Mouse (Mus musculus): Measurements from ENCODE around the gene Matk. TPM values are rescaled to one million over a fixed set of nuclear protein-coding genes. Genes with fewer than 3 reads are reported as not detected.

Matk gene
- polyA plus RNA-seq, 1 experiment from 2014 or later, result 2.6 TPM

DNA sequence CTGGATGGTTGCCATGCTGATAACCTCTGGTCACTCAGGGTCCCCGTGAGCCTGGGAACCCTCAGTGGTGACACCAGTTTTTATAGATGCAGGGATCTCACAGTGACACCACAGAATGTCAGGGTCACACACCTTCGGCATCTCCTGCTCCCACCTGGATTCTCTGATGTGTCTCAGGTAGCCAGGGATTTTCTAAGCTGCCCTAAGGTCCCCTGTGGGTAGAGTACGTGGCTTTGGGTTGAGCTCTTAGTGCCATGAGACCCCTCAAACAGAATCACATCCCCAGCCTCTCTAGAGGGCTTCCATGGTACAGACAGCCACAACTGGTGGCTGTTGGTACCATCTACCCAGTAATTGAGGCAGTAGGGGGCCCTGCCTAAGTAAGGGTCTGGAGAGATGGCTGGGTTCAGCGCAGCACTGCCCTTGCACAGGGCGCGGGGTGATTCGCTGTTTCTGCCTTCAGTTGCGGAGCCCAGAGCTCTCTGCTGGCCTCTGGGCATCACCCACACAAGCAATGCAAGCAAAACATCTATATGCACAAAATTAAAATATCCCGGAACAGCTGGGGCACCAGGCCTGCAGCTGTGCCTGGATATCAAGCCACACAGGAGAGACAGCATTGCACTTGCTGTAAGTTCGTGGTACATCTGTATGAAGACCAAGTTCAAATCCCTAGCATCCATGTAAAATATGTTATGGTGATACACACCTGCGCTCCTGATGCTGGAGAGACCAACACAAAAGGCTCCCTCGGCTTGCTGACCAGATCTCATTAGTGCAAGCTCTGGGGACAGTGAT, 16.1 kb upstream of the Matk start:
- Histone ChIP-seq H3K27ac (ENCODE audit: low read depth, low read length) (no peak overlapping the region), H3K9ac (ENCODE audit: low read length) (no peak overlapping the region), H3K27me3 (ENCODE audit: control insufficient read depth, insufficient read depth, low read length) (peaks cover 10% of the 10 kb centered on the region), H3K4me3 (ENCODE audit: low read depth, low read length) (no peak overlapping the region), H3K9me3 (ENCODE audit: control insufficient read depth, low read length) (no peaks in the 10 kb centered on the region), H3K4me1 (replicated peaks; ENCODE audit: control insufficient read depth, insufficient read depth, low read length) (peaks cover 9% of the 10 kb centered on the region), H3K4me2 (ENCODE audit: low read depth, low read length, severe bottlenecking) (no peak overlapping the region), H3K36me3 (ENCODE audit: control insufficient read depth, insufficient read depth, low read length) (no peaks in the 10 kb centered on the region)
- WGBS, result 87% methylated on average over 12 of the region's 12 CpGs
- DNase-seq (ENCODE audit: low spot score), result no peak
- no peak for ATAC-seq (replicated peaks; ENCODE audit: low FRiP score)

DNA sequence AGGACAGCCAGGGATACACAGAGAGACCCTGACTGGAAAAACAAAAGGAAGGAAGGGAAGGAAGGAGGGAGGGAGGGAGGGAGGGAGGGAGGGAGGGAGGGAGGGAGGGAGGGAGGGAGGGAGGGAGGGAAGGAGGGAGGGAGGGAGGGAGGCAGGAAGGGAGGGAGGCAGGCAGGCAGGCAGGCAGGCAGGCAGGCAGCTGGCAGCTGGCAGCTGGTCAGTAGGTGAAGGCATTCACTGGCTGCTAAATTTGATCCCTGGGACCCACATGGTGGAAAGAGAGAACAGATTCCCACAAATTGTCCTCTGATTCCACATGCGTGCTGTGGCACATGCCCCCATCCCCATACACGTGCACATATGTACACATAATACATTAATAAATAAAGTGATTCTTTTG, 14.1 kb upstream of the Matk start:
- no peaks in the 10 kb centered on the region for H3K9me3 ChIP-seq (ENCODE audit: control insufficient read depth, low read length)
- H3K27ac ChIP-seq (ENCODE audit: low read depth, low read length), result no peak overlapping the region
- peaks cover 8% of the 10 kb centered on the region for H3K4me1 ChIP-seq (replicated peaks; ENCODE audit: control insufficient read depth, insufficient read depth, low read length)
- H3K4me2 ChIP-seq (ENCODE audit: low read depth, low read length, severe bottlenecking), result no peak overlapping the region
- H3K27me3 ChIP-seq (ENCODE audit: control insufficient read depth, insufficient read depth, low read length), result peaks cover 10% of the 10 kb centered on the region
- H3K4me3 ChIP-seq (ENCODE audit: low read depth, low read length), result no peak overlapping the region
- no peak overlapping the region for H3K9ac ChIP-seq (ENCODE audit: low read length)
- DNase-seq (ENCODE audit: low spot score), result no peak
- no peaks in the 10 kb centered on the region for H3K36me3 ChIP-seq (ENCODE audit: control insufficient read depth, insufficient read depth, low read length)
- ATAC-seq (replicated peaks; ENCODE audit: low FRiP score), result no peak
- 89% methylated on average over 2 of the region's 2 CpGs for WGBS

DNA sequence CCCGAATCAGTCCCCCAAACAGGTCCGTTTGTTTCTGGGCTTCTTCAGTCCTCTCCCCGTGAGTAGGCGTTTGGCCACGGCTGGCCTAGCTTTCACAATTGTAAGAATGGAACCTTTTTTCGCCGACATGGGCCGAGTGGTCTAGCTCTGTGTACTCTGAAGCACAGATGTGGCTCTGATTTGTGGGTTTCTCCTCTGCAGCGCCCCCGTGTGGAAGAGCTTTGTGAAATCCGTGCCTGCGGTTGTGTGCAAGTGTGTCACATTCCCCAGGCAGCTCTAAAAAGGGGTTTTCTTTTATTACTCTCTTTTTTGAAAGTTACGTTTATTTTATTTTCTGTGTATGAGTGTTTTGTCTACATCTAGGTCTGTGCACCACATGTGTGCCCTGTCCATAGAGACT, 11.9 kb upstream of the Matk start:
- Histone ChIP-seq H3K36me3 (ENCODE audit: control insufficient read depth, insufficient read depth, low read length) (no peaks in the 10 kb centered on the region), H3K4me3 (ENCODE audit: low read depth, low read length) (no peak overlapping the region), H3K9me3 (ENCODE audit: control insufficient read depth, low read length) (no peaks in the 10 kb centered on the region), H3K4me2 (ENCODE audit: low read depth, low read length, severe bottlenecking) (no peak overlapping the region), H3K27ac (ENCODE audit: low read depth, low read length) (no peak overlapping the region), H3K9ac (ENCODE audit: low read length) (no peak overlapping the region), H3K27me3 (ENCODE audit: control insufficient read depth, insufficient read depth, low read length) (peaks cover 10% of the 10 kb centered on the region), H3K4me1 (replicated peaks; ENCODE audit: control insufficient read depth, insufficient read depth, low read length) (peaks cover 6% of the 10 kb centered on the region)
- ATAC-seq (replicated peaks; ENCODE audit: low FRiP score) (no peak), DNase-seq (ENCODE audit: low spot score) (peak; percentile 85)
- WGBS, result 19% methylated on average over 13 of the region's 13 CpGs

DNA sequence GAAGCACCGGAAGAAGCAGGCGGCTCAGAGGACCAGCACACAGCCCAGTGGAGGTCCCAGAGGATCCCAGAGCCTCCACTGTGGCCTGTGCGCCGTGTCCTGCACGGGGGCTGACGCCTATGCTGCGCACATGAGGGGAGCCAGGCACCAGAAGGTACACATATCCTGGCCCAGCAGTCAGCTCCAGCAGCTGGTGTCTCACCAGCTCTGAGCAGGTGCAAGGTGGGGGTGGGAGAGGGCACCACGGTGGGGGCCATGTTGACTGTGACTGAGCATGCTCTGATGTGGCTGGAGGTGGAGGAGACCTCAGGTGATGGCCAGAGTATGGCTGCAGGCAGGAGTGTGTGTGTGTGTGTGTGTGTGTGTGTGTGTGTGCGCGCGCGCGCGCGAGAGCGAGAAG, 10.7 kb upstream of the Matk start:
- Histone ChIP-seq H3K4me2 (ENCODE audit: low read depth, low read length, severe bottlenecking) (no peak overlapping the region), H3K9ac (ENCODE audit: low read length) (no peak overlapping the region), H3K36me3 (ENCODE audit: control insufficient read depth, insufficient read depth, low read length) (no peaks in the 10 kb centered on the region), H3K4me1 (replicated peaks; ENCODE audit: control insufficient read depth, insufficient read depth, low read length) (peaks cover 6% of the 10 kb centered on the region), H3K9me3 (ENCODE audit: control insufficient read depth, low read length) (no peaks in the 10 kb centered on the region), H3K27me3 (ENCODE audit: control insufficient read depth, insufficient read depth, low read length) (peaks cover 10% of the 10 kb centered on the region), H3K4me3 (ENCODE audit: low read depth, low read length) (no peak overlapping the region), H3K27ac (ENCODE audit: low read depth, low read length) (no peak overlapping the region)
- no peak for DNase-seq (ENCODE audit: low spot score)
- no peak for ATAC-seq (replicated peaks; ENCODE audit: low FRiP score)
- 91% methylated on average over 16 of the region's 16 CpGs for WGBS

DNA sequence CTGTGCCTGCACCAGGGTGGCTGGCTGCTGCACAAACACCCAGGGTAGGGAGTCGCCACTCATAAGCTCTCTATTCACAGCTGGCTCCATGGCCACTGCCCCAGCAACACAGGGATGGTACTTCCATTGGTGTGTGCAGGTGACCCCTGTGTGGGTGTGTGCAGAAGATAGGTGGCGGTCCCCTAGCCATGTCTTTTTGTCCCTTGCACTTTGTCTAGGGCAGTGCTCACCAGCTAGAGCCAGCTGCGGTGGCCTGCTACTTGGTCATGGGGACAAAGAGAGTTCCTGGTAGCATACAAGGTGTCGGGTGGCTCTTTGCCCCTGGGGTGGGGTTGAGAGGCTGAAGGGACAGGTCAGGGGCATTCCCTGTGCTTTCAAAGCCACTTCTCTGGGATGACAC, 8.6 kb upstream of the Matk start:
- Histone ChIP-seq H3K4me3 (ENCODE audit: low read depth, low read length) (no peak overlapping the region), H3K4me2 (ENCODE audit: low read depth, low read length, severe bottlenecking) (no peak overlapping the region), H3K9me3 (ENCODE audit: control insufficient read depth, low read length) (no peaks in the 10 kb centered on the region), H3K27ac (ENCODE audit: low read depth, low read length) (no peak overlapping the region), H3K36me3 (ENCODE audit: control insufficient read depth, insufficient read depth, low read length) (no peaks in the 10 kb centered on the region), H3K27me3 (ENCODE audit: control insufficient read depth, insufficient read depth, low read length) (peaks cover 10% of the 10 kb centered on the region), H3K4me1 (replicated peaks; ENCODE audit: control insufficient read depth, insufficient read depth, low read length) (peaks cover 6% of the 10 kb centered on the region), H3K9ac (ENCODE audit: low read length) (no peak overlapping the region)
- WGBS, result 74% methylated on average over 4 of the region's 4 CpGs
- DNase-seq (ENCODE audit: low spot score) (no peak), ATAC-seq (replicated peaks; ENCODE audit: low FRiP score) (peak; percentile 1; the same call in 1 of the 2 replicates)

DNA sequence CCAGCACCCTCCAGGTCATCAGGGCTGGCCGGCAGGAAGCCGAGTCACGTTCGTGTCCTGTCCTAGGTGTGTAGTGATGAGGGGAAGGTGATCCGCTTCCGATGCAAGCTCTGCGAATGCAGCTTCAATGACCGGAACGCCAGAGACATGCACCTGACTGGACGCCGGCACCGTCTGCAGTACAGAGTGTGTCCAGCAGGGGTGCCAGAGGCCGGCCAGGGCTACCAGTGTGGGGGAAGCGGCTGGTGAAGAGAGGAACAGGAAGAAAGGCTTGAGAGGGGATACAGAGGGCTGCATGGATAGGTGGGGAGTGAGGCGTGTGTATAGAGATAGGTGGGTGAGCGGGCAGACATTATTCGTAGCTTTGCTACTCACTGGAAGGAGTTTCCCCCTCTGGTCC, 8.1 kb upstream of the Matk start:
- Histone ChIP-seq H3K36me3 (ENCODE audit: control insufficient read depth, insufficient read depth, low read length) (no peaks in the 10 kb centered on the region), H3K27ac (ENCODE audit: low read depth, low read length) (no peak overlapping the region), H3K4me2 (ENCODE audit: low read depth, low read length, severe bottlenecking) (no peak overlapping the region), H3K4me3 (ENCODE audit: low read depth, low read length) (no peak overlapping the region), H3K9me3 (ENCODE audit: control insufficient read depth, low read length) (no peaks in the 10 kb centered on the region), H3K9ac (ENCODE audit: low read length) (no peak overlapping the region; the same call in 1 of the 2 replicates), H3K4me1 (replicated peaks; ENCODE audit: control insufficient read depth, insufficient read depth, low read length) (peaks cover 6% of the 10 kb centered on the region), H3K27me3 (ENCODE audit: control insufficient read depth, insufficient read depth, low read length) (peaks cover 7% of the 10 kb centered on the region)
- 5% methylated on average over 17 of the region's 17 CpGs for WGBS
- ATAC-seq (replicated peaks; ENCODE audit: low FRiP score) (peak; percentile 71), DNase-seq (ENCODE audit: low spot score) (peak; percentile 91)

DNA sequence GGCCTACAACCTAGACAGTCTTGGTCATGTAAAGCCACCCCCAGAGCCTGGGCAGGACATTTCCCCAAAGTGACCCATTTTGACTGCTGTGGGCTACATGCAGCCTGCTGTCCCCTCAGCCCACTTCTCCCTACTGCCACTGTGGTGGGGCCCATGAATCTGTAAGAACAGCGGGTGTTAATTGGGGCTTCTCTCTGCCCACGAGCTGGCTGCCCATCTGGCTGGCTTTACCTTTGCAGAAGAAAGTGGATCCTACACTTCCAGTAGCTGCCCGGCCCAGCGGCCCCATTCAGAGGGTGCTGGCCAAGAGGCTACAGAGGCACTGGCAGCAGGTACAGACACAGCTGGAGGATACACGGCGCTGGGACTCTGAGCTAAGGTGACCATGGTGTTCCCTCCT, 7.6 kb upstream of the Matk start:
- no peak overlapping the region; the same call in 1 of the 2 replicates for H3K9ac ChIP-seq (ENCODE audit: low read length)
- ATAC-seq (replicated peaks; ENCODE audit: low FRiP score) (no peak), DNase-seq (ENCODE audit: low spot score) (no peak)
- H3K4me3 ChIP-seq (ENCODE audit: low read depth, low read length), result no peak overlapping the region
- no peak overlapping the region for H3K27ac ChIP-seq (ENCODE audit: low read depth, low read length)
- no peaks in the 10 kb centered on the region for H3K9me3 ChIP-seq (ENCODE audit: control insufficient read depth, low read length)
- no peak overlapping the region for H3K4me2 ChIP-seq (ENCODE audit: low read depth, low read length, severe bottlenecking)
- no peaks in the 10 kb centered on the region for H3K36me3 ChIP-seq (ENCODE audit: control insufficient read depth, insufficient read depth, low read length)
- peaks cover 4% of the 10 kb centered on the region for H3K27me3 ChIP-seq (ENCODE audit: control insufficient read depth, insufficient read depth, low read length)
- WGBS, result 87% methylated on average over 6 of the region's 6 CpGs
- 0 out of 2 replicates have a peak, but pooled peaks cover 1% of the 10 kb centered on the region for H3K4me1 ChIP-seq (replicated peaks; ENCODE audit: control insufficient read depth, insufficient read depth, low read length)

DNA sequence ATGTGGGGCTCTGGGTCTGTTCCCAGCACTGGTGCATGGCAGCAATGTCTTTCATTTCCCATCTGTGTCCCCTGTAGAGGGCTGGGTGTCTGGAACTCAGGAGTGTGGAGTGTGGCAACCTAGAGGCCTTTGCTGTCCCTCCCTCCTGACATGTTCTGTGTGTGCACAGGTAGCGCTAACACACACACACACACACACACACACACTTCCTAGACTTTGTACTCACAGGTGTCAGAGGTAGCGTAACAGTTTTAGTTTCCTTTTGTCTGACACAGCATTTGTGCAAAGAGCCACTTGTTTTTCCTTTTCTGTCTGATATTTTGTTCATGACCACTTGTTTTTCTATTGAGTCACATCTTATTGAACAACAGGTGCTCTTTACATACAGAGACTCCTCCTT, 4.9 kb upstream of the Matk start:
- Histone ChIP-seq H3K4me3 (ENCODE audit: low read depth, low read length) (no peak overlapping the region), H3K36me3 (ENCODE audit: control insufficient read depth, insufficient read depth, low read length) (no peaks in the 10 kb centered on the region), H3K4me1 (replicated peaks; ENCODE audit: control insufficient read depth, insufficient read depth, low read length) (peaks cover 2% of the 10 kb centered on the region; the same call in 1 of the 2 replicates), H3K27ac (ENCODE audit: low read depth, low read length) (no peak overlapping the region), H3K27me3 (ENCODE audit: control insufficient read depth, insufficient read depth, low read length) (peaks cover 14% of the 10 kb centered on the region), H3K4me2 (ENCODE audit: low read depth, low read length, severe bottlenecking) (no peak overlapping the region), H3K9me3 (ENCODE audit: control insufficient read depth, low read length) (no peaks in the 10 kb centered on the region), H3K9ac (ENCODE audit: low read length) (no peak overlapping the region)
- WGBS, result 95% methylated on average over 2 of the region's 2 CpGs
- ATAC-seq (replicated peaks; ENCODE audit: low FRiP score), result no peak
- no peak for DNase-seq (ENCODE audit: low spot score)

DNA sequence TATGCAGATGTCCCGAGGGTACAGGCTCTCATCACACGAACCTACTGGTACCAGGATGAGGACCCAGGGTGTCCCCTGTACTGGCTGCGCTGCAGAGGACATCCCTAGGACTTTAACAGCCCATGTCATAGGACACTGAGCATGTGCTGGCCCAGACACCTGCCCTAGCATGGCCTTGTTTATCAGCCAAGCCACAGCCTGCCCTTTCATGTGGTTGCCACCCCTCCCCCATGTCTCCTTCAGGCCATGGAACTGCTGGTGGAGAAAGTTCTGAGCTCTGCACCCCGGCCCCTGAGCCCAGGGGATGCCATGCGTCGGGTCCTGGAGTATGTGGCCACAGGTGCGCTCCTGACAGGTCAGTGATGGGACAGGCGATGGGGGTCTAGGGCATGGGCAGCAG, 3.3 kb upstream of the Matk start:
- Histone ChIP-seq H3K27me3 (ENCODE audit: control insufficient read depth, insufficient read depth, low read length) (peaks cover 19% of the 10 kb centered on the region), H3K4me1 (replicated peaks; ENCODE audit: control insufficient read depth, insufficient read depth, low read length) (peaks cover 4% of the 10 kb centered on the region), H3K4me2 (ENCODE audit: low read depth, low read length, severe bottlenecking) (no peak overlapping the region), H3K27ac (ENCODE audit: low read depth, low read length) (no peak overlapping the region), H3K9ac (ENCODE audit: low read length) (no peak overlapping the region), H3K36me3 (ENCODE audit: control insufficient read depth, insufficient read depth, low read length) (no peaks in the 10 kb centered on the region), H3K9me3 (ENCODE audit: control insufficient read depth, low read length) (no peaks in the 10 kb centered on the region), H3K4me3 (ENCODE audit: low read depth, low read length) (no peak overlapping the region)
- no peak for ATAC-seq (replicated peaks; ENCODE audit: low FRiP score)
- 81% methylated on average over 8 of the region's 8 CpGs for WGBS
- no peak for DNase-seq (ENCODE audit: low spot score)
